Mouse (Mus musculus) embryo, embryonic 9.5 days (tissue): ENCODE results near the gene Mtch1.
"Not testable (repeated sequence)": the region's sequence is repeated elsewhere in the genome, so short reads cannot be mapped to it uniquely, and the experiment has no call there.

Source experiments
- DNase-seq: peaks from one replicate; pipeline ENCODE4 v3.0.0-alpha.2; 2017; ENCODE audit errors: extremely low spot score

The Mtch1 gene

GRCm38 (mm10) chr17:29347645-29348256 is at the start of gene Mtch1:
Gene Mtch1, minus strand, starts transcription at chr17:29347934.
- peak; percentile 100 for DNase-seq

GRCm38 (mm10) chr17:29396821-29397242 is 49.1 kb upstream of the Mtch1 start:
- peak; percentile 84 for DNase-seq

- no peak for DNase-seq
Measured at GRCm38 (mm10) chr17:29396056-29396799, 48.5 kb upstream of the Mtch1 start.

- no peak for DNase-seq
Measured at GRCm38 (mm10) chr17:29395381-29395780, 47.6 kb upstream of the Mtch1 start.

- DNase-seq = not testable (repeated sequence)
Measured at GRCm38 (mm10) chr17:29394761-29395160, 47.0 kb upstream of the Mtch1 start.

GRCm38 (mm10) chr17:29394106-29394760 is 46.5 kb upstream of the Mtch1 start:
- DNase-seq = no peak

- DNase-seq = no peak
Measured at GRCm38 (mm10) chr17:29393335-29394089, 45.8 kb upstream of the Mtch1 start.

GRCm38 (mm10) chr17:29391280-29391679 is 43.5 kb upstream of the Mtch1 start:
- no peak for DNase-seq

- no peak for DNase-seq
Measured at GRCm38 (mm10) chr17:29388978-29389377, 41.2 kb upstream of the Mtch1 start.

- no peak for DNase-seq
Measured at GRCm38 (mm10) chr17:29385746-29386145, 38.0 kb upstream of the Mtch1 start.

- DNase-seq = no peak
Measured at GRCm38 (mm10) chr17:29384850-29385438, 37.2 kb upstream of the Mtch1 start.

GRCm38 (mm10) chr17:29383923-29384322 is 36.2 kb upstream of the Mtch1 start:
- DNase-seq = no peak

GRCm38 (mm10) chr17:29382417-29382816 is 34.7 kb upstream of the Mtch1 start:
- no peak for DNase-seq

GRCm38 (mm10) chr17:29381472-29381871 is 33.7 kb upstream of the Mtch1 start:
- peak; percentile 82 for DNase-seq

- no peak for DNase-seq
Measured at GRCm38 (mm10) chr17:29380241-29380640, 32.5 kb upstream of the Mtch1 start.

- no peak for DNase-seq
Measured at GRCm38 (mm10) chr17:29378056-29378455, 30.3 kb upstream of the Mtch1 start.

- no peak for DNase-seq
Measured at GRCm38 (mm10) chr17:29375871-29376270, 28.1 kb upstream of the Mtch1 start.

- DNase-seq = peak; percentile 91
Measured at GRCm38 (mm10) chr17:29370984-29371723, 23.4 kb upstream of the Mtch1 start.

GRCm38 (mm10) chr17:29368726-29369125 is 21.0 kb upstream of the Mtch1 start:
- peak; percentile 24 for DNase-seq

GRCm38 (mm10) chr17:29365105-29365621 is 17.4 kb upstream of the Mtch1 start:
- no peak for DNase-seq

GRCm38 (mm10) chr17:29363109-29363508 is 15.4 kb upstream of the Mtch1 start:
- DNase-seq = no peak
